Mouse (Mus musculus) neural tube, embryonic 12.5 days (tissue): ENCODE measurements around the gene Hist1h1b. TPM values are rescaled to one million over a fixed set of nuclear protein-coding genes. Genes with fewer than 3 reads are reported as not detected.
A peak's percentile ranks its signal among the peaks of the same experiment; 100 is the strongest.
"Not testable (repeated sequence)": the region's sequence is repeated elsewhere in the genome, so short reads cannot be mapped to it uniquely, and the experiment has no call there.

Experiments used
- ATAC-seq: fragments of 200-750 bp; cut with Nextera tagmentation; 2 replicates; pipeline ENCODE4 v1.8.0; 2017; ENCODE audit warnings: low read depth, mild to moderate bottlenecking, moderate TSS enrichment, moderate library complexity; ENCODE audit not compliant: low FRiP score
- H3K27ac ChIP-seq: fragments of 300-500 bp; sonication (generic); 2 replicates; pipeline ENCODE4 v1.5.1; 2016
- H3K27me3 ChIP-seq: fragments of 300-500 bp; sonication (generic); replicated peaks from 2 replicates; pipeline ENCODE4 v1.6.1; 2016; ENCODE audit warnings: mild to moderate bottlenecking
- H3K36me3 ChIP-seq: fragments of 300-500 bp; sonication (generic); 2 replicates; pipeline ENCODE4 v1.6.1; 2016; ENCODE audit warnings: mild to moderate bottlenecking
- H3K4me1 ChIP-seq: fragments of 300-500 bp; sonication (generic); 2 replicates; pipeline ENCODE4 v1.6.1; 2016
- H3K4me2 ChIP-seq: fragments of 300-500 bp; sonication (generic); replicated peaks from 2 replicates; pipeline ENCODE4 v1.6.1; 2016; ENCODE audit warnings: mild to moderate bottlenecking
- H3K4me3 ChIP-seq: fragments of 300-500 bp; sonication (generic); 2 replicates; pipeline ENCODE4 v1.5.1; 2016
- H3K9ac ChIP-seq: fragments of 300-500 bp; sonication (generic); 2 replicates; pipeline ENCODE4 v1.6.1; 2016; ENCODE audit warnings: mild to moderate bottlenecking
- H3K9me3 ChIP-seq: fragments of 300-500 bp; sonication (generic); 2 replicates; pipeline ENCODE4 v1.6.1; 2016; ENCODE audit warnings: mild to moderate bottlenecking
- WGBS: fragments of 180-500 bp; shearing (Covaris S2); methylation state at CpG from one replicate; pipeline ENCODE4 v1.1.7; 2016; 5-methylcytosine and 5-hydroxymethylcytosine counted together
- polyA plus RNA-seq: library from polyadenylated mRNA; unstranded; fragments of >200 nt; fragmentation: Nextera tagmentation; extraction: Ambion mirVana; gene quantifications from 2 replicates; pipeline ENCODE4 v1.2.1, GENCODE M21; 2016

The Hist1h1b gene
- 13.1 and 26.4 TPM in 2 replicates for polyA plus RNA-seq

GRCm38 (mm10) chr13:21779767-21780731, at the start of gene Hist1h1b:
TSS of gene Hist1h1b (minus strand) at chr13:21780625.
- Histone ChIP-seq H3K27ac (peak within 1 kb of the TSS; percentile 88), H3K4me3 (peak within 1 kb of the TSS; percentile 46), H3K9ac (peak within 1 kb of the TSS; percentile 69), H3K27me3 (no peaks in the 10 kb centered on the region), H3K36me3 (no peaks in the 10 kb centered on the region), H3K4me2 (peak within 1 kb of the TSS; percentile 93), H3K9me3 (no peaks in the 10 kb centered on the region), H3K4me1 (peaks cover 29% of the 10 kb centered on the region)
- WGBS: under 1% methylated on average over 44 of the region's 44 CpGs
- peak; percentile 1; the same call in 1 of the 2 replicates for ATAC-seq

DNA sequence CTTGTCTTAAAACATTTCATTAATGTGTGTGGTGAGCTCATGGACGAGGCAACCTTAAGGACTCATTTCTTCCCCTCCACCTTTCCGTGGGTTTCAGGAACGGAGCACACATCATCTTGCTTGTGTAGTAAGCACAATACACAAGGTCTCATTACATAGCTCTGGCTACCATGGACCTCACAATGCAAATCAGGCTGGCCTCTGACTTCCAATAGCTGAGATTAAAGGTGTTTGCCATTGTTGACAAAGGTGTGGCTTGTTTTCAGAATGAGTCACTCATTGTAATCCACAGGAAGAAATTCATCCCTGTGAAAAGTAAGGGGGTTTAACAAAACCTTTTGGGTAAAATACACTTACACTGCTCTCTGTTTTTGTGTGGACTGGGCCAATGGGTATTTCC, 48.1 kb upstream of the Hist1h1b start:
- no peak for ATAC-seq
- no peak overlapping the region for H3K27ac ChIP-seq
- H3K4me3 ChIP-seq: no peak overlapping the region
- no peaks in the 10 kb centered on the region for H3K4me1 ChIP-seq
- H3K36me3 ChIP-seq: no peaks in the 10 kb centered on the region
- no peak overlapping the region for H3K4me2 ChIP-seq
- 87% methylated on average over 3 of the region's 3 CpGs for WGBS
- no peaks in the 10 kb centered on the region for H3K27me3 ChIP-seq
- no peak overlapping the region for H3K9ac ChIP-seq
- H3K9me3 ChIP-seq: no peaks in the 10 kb centered on the region

DNA sequence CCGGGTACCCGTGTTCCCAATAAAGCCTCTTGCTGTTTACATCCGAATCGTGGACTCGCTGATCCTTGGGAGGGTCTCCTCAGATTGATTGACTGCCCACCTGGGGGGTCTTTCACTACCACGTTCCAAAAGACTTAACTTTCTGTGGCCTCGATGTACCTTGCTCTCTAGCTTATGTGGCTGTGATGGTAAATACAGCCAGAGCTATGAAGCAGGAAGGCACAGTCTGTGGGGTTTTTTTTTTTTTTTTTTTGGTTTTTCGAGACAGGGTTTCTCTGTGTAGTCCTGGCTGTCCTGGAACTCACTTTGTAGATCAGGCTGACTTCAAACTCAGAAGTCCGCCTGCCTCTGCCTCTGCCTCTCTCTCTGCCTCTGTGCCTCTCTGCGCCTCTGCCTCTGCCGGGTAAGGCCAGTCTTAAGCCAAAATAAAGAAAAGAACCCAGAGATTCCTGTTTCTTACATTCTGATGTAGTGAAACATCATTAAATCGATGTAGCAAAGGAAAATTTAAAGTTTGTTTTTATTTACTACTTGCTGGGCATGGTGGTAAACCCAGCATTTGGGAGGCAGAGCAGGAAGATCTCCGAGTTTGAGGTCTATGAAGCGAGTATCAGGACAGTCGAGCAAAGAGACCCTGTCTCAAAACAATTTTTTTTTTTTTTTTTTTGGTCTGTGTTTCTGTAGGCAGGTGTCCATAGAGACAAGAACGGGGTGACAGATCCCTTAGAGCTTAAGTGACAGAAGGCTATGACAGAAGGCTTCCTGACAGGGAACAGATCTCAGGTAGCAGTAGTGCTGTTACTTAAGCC, 39.9 kb upstream of the Hist1h1b start:
- H3K4me1 ChIP-seq, H3K9me3 ChIP-seq, H3K4me2 ChIP-seq, H3K36me3 ChIP-seq, H3K27me3 ChIP-seq, ATAC-seq, H3K9ac ChIP-seq, H3K27ac ChIP-seq, H3K4me3 ChIP-seq: not testable (repeated sequence)
- 69% methylated on average over 6 of the region's 16 CpGs for WGBS

DNA sequence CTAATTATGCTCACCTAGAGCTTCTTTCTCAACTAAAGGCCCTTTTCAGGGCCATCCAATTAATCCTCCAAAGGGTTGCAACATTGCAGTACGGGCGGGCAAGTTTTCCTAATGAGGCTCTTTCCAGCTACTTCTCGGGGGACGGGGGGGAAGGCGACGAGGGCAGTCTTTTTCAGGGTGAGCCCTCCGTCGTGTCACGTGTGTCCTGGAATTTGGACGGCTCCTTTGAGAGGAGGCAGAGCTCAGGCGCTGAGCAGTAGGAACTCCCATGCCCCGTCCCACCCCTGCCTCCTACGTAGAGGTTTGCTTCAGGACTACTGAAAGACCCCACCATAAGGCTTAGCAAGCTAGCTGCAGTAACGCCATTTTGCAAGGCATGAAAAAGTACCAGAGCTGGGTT, 31.7 kb upstream of the Hist1h1b start:
- not testable (repeated sequence) for H3K27me3 ChIP-seq, H3K9ac ChIP-seq, H3K27ac ChIP-seq, H3K4me1 ChIP-seq, H3K4me3 ChIP-seq, H3K36me3 ChIP-seq, H3K9me3 ChIP-seq
- ATAC-seq: peak; percentile 19; the same call in 1 of the 2 replicates
- under 1% methylated on average over 14 of the region's 14 CpGs for whole genome bisulfite sequencing
- peak overlapping the region; percentile 48 for H3K4me2 ChIP-seq

- WGBS: no CpG with 5 or more reads among the region's 24 CpGs
- H3K4me3 ChIP-seq, H3K9ac ChIP-seq: not testable (repeated sequence)
Measured at GRCm38 (mm10) chr13:21811539-21811938, 31.1 kb upstream of the Hist1h1b start, which contains the start of gene Hist1h4m. TSS of gene Hist1h4m (plus strand) at chr13:21811746.

GRCm38 (mm10) chr13:21811074-21811473, 30.6 kb upstream of the Hist1h1b start:
- not testable (repeated sequence) for H3K4me3 ChIP-seq, H3K4me1 ChIP-seq, H3K9ac ChIP-seq, H3K27ac ChIP-seq, H3K36me3 ChIP-seq, H3K9me3 ChIP-seq, H3K27me3 ChIP-seq, H3K4me2 ChIP-seq
- no CpG with 5 or more reads among the region's 8 CpGs for WGBS
- peak; percentile 46 for ATAC-seq

More at GRCm38 (mm10) chr13:21811539-21811938, 31.1 kb upstream of the Hist1h1b start, which contains the start of gene Hist1h4m:
- not testable (repeated sequence) for H3K4me1 ChIP-seq, H3K9me3 ChIP-seq, H3K27ac ChIP-seq, H3K27me3 ChIP-seq, H3K36me3 ChIP-seq
- H3K4me2 ChIP-seq: peak within 1 kb of the TSS; percentile 48
- ATAC-seq: peak; percentile 35; the same call in 1 of the 2 replicates

DNA sequence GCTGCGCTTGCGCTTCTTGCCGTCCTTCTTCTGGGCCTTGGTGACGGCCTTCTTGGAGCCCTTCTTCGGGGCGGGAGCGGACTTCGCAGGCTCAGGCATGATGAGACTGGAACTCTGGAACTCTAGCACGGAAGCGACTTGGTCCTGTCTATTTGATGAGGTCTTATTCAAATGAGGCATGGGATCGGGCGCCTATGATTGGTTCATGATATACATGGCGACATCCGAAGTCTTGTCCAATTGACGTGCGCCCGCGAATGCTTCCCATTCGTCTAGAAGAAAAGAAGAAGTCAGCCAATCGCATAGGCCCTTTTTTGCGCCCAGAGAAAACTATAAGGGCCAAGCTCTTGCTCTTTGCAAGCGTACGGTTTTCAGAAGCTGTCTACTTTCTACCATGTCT, 29.6 kb upstream of the Hist1h1b start, which contains the start of the genes Hist1h2bq and Hist1h2ao:
Gene Hist1h2bq, minus strand, starts transcription at position 125 of the 400 bp plus-strand sequence.
Gene Hist1h2ao, plus strand, starts transcription at position 393 of the 400 bp plus-strand sequence.
- peak; percentile 97 for ATAC-seq
- not testable (repeated sequence) for H3K4me3 ChIP-seq, H3K36me3 ChIP-seq, H3K27me3 ChIP-seq, H3K9ac ChIP-seq, H3K27ac ChIP-seq, H3K9me3 ChIP-seq, H3K4me1 ChIP-seq, H3K4me2 ChIP-seq
- no CpG with 5 or more reads among the region's 23 CpGs for WGBS

DNA sequence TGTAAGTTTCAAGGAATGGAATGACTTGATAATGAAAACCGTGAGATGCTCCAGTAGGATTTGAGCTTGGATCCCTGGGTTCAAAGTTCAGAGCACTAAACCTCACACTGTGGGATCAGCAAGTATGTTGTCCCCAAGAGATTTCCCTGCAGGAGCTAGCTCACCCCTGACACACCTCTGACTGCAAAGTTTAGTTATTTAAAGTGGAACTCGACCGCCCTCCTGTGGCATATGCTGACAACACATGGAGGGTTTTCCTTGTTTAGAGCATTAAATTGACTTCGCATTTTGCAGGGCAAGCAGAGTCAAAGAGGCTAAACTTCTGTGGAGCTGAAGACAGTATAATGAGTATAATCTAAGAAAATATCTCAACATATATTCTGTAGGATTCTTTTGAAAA, 22.6 kb upstream of the Hist1h1b start:
- not testable (repeated sequence) for H3K9ac ChIP-seq, H3K4me3 ChIP-seq, H3K27me3 ChIP-seq, H3K4me2 ChIP-seq, H3K9me3 ChIP-seq, H3K27ac ChIP-seq, H3K36me3 ChIP-seq, H3K4me1 ChIP-seq
- peak; percentile 83 for ATAC-seq
- WGBS: no CpG with 5 or more reads among the region's 4 CpGs

GRCm38 (mm10) chr13:21797163-21797562, 16.7 kb upstream of the Hist1h1b start:
- not testable (repeated sequence) for ATAC-seq, H3K4me2 ChIP-seq, H3K27me3 ChIP-seq, H3K27ac ChIP-seq, H3K4me3 ChIP-seq, H3K9me3 ChIP-seq, H3K36me3 ChIP-seq, H3K9ac ChIP-seq, H3K4me1 ChIP-seq

DNA sequence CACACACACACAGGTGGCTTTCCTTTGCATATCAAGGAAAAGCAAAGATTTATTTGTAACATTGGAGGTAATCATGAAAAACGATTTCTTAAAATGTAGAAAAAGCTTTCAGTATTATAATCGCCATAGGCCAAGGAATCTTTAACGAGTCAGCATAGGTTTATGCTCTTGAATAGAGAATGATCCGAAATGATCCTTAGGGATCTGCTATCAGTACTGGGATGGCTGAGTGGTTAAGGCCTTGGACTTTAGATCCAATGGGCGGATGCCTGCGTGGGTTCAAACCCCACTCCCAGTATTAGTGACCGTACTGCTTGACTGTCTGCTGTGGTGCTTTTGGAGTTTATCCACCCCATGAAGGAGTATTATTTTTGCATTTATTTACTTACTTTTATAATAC, 15.2 kb upstream of the Hist1h1b start:
- Histone ChIP-seq H3K4me1 (peaks cover 5% of the 10 kb centered on the region; the same call in 1 of the 2 replicates), H3K27ac (no peak overlapping the region), H3K9ac (no peak overlapping the region), H3K36me3 (no peaks in the 10 kb centered on the region), H3K4me3 (no peak overlapping the region), H3K9me3 (no peaks in the 10 kb centered on the region), H3K27me3 (no peaks in the 10 kb centered on the region), H3K4me2 (no peak overlapping the region)
- ATAC-seq: no peak
- 93% methylated on average over 7 of the region's 7 CpGs for WGBS

GRCm38 (mm10) chr13:21790601-21791283, 10.3 kb upstream of the Hist1h1b start:
- Histone ChIP-seq H3K4me1 (peaks cover 16% of the 10 kb centered on the region), H3K27me3 (no peaks in the 10 kb centered on the region), H3K9ac (0 out of 2 replicates have a peak overlapping the region, but pooled peaks have one; percentile 35), H3K4me2 (peak overlapping the region; percentile 49), H3K36me3 (no peaks in the 10 kb centered on the region), H3K4me3 (no peak overlapping the region), H3K27ac (no peak overlapping the region), H3K9me3 (no peaks in the 10 kb centered on the region)
- ATAC-seq: no peak
- 5% methylated on average over 18 of the region's 18 CpGs for WGBS
